Mouse (Mus musculus): Measurements from ENCODE around the gene Hoxd13. TPM values are rescaled to one million over a fixed set of nuclear protein-coding genes. Genes with fewer than 3 reads are reported as not detected.

Hoxd13 gene
- total RNA-seq, 2 experiments from 2014 or later: not detected

GRCm38 (mm10) chr2:74680561-74681398 is 12.7 kb downstream of the Hoxd13 start:
- no peak for DNase-seq

DNA sequence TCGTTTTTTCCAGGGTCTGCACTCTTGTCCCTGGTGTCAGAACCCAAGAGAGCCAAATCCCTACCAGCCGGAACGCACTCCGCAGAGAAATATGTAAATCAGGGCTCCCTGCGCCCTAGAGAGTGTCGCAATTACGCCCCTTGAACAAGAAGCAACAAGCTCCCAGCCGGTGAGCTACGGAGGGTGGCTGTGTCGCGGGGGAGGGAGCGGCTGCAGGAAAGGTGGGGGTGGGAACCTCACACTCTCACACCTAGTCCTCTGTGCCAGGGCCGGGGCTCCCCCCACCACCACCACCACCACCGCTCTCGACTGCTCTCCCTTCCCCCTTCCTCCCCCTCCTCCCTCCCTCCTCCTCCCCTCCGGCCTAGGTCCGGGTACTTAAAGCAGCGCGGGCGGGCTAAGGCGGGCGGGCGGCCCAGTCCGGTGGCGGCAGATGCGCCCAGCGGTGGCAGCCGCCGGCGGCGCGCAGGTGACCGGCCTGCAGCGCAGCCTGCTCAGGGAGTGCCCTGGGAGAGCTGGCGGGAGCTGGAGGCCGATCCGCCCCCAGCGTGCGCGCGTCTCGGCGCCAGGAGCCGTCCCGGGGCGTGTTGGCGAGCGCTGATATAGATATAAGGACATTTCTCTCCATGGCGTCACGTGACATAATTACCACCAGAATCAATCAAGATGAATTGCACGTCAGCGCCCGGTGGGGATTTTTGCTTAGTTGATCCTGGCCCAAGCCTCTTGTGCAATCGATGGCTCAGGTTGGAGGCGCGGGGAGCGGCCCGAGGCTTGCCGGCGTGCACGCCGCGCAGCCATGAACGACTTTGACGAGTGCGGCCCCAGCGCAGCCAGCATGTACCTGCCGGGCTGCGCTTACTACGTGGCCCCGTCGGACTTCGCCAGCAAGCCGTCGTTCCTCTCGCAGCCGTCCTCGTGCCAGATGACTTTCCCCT is 13.8 kb downstream of the Hoxd13 start:
- DNase-seq: no peak

- DNase-seq: no peak
Observed at GRCm38 (mm10) chr2:74682796-74683195, 14.7 kb downstream of the Hoxd13 start.

DNA sequence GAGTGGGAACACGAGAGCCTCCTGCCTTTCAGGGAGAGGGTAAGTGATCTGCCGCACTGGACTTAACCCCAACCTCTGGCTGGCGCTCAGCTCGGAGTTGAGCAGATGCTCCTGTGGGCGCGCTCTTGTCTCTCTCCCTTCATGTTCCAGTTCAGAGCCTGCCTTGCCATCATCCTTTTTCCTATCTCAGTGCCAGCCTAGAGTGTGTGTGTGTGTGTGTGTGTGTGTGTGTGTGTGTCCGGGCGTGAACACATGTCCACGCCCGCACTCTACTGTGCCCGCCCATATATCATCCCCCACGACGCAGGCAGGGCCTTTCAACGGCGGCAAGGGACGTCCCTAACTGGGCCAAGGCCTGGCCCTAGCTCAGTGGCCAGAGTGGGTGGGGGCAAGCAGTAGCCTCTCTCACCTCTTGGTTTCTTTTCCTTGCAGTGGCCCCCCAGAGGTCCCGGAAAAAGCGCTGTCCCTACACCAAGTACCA is 15.4 kb downstream of the Hoxd13 start:
- DNase-seq: no peak

GRCm38 (mm10) chr2:74684106-74684505 is 16.0 kb downstream of the Hoxd13 start:
- DNase-seq: no peak

DNA sequence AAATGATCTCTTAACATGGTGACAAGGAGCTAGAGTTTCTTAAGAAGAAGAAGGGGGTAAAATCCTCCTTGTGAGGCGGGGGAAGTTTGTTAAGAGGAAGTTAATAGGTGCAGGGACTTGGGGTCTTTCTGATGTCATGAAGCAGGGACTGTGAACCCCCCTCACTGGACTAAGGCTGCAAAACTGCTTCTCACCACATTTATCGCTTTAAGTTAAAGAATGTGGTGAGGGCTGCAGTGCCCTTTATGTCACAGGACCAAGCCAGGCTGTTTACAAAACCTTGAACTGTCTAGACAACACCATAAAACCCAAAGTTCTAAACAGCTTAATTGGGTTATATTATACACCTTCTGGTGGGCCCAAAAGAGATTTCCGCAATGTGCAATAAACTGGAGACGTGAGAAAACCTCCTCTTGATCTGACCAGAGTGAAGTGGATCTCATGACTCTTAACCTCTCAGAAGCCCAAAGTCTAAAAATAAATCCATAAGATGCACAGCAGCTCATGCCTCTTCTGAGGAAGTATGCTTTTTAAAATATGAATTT is 17.0 kb downstream of the Hoxd13 start:
- DNase-seq: no peak

GRCm38 (mm10) chr2:74686301-74686987 is 18.3 kb downstream of the Hoxd13 start:
- peak; percentile 76 for DNase-seq

DNA sequence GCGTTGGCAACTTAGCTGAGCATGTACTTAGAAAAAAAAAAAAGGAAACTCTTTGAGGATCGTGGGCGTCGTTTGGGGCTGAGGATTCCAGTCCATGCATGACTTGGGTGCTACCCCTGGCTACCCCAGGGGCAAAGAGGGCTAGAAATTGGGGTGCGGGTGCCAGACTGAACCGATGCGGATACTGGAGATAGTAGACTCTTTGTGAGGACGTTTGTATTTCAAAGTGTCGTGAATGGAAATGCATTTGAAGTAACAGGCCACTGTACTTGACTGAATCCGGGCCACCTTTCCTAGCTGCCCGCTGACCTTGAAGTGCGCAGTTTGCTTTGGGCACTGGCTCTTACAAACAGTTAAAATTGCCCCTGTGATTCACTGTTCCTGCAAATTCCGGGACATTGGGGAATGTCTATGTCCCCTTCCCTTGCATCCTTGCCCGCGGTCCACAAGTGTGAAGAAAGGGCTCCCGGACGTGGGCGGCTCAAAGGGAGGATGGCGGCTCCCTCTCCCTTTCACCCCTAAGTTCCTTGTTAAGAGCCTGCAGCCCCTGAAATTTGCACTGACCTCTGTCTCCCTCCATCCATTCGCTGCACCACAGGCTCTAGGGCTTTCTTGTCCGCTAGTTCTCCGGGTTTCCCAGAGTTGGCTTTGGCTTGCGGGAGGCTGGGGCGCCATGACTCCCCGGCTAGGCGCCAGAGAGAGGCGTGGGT is 19.0 kb downstream of the Hoxd13 start:
- DNase-seq: no peak

- no peak for DNase-seq
Observed at GRCm38 (mm10) chr2:74687698-74688555, 19.8 kb downstream of the Hoxd13 start.

- no peak for DNase-seq
Observed at GRCm38 (mm10) chr2:74688795-74689573, 20.9 kb downstream of the Hoxd13 start.

DNA sequence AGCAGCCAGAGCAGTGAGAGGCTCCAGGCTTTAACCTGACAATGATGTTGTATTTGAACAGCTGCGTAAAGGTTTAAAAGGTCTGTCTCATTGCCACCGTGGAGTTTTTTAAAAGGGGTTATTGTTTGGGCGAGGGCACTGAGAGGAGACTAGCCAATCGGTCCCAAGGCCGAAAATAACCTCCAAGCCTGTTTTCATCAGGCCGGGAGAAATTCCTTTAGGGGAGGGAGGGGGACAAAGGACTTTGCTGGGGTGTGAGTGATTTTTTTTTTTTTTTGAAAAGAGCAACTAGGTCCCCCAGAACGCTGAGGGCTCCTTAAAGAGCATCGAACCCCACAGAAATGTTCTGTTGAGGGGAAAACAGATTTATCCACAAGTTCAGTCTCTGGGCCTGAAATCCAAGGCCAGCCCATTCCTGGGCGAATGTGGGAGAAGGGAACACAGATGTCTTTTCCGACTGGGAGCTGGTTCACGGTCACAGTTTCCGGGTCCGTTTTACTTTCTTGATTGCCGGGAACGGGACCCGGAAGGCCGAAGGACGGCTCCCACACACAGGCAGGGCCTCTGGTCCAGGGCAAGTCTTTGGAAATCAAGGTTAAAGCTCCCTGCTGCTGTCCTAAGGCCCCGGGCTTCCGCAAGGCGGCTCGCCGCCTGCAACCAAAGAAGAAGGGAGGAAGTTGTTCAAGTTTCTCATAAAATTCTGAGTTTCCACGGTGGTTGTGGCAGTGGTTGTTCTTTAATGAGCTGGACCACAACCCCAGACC is 21.6 kb downstream of the Hoxd13 start:
- DNase-seq: no peak

DNA sequence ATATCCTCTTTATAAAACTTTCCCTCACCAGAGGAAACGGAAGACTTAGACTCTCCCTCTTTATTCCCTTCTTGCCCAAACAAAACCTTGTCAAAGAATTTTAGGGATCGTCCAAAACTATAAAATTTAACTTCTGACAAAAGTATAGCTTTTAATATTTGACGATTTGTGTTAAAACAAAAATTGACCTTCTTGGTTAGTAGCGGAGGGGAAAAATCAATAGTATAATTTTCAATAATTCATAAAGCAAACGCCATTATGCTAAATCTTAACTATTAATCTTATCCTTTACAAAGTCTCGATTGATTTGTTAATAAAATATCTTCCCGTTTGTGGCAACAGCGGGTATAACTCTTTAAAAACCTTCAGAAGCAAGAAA is 22.2 kb downstream of the Hoxd13 start:
- no peak for DNase-seq

DNA sequence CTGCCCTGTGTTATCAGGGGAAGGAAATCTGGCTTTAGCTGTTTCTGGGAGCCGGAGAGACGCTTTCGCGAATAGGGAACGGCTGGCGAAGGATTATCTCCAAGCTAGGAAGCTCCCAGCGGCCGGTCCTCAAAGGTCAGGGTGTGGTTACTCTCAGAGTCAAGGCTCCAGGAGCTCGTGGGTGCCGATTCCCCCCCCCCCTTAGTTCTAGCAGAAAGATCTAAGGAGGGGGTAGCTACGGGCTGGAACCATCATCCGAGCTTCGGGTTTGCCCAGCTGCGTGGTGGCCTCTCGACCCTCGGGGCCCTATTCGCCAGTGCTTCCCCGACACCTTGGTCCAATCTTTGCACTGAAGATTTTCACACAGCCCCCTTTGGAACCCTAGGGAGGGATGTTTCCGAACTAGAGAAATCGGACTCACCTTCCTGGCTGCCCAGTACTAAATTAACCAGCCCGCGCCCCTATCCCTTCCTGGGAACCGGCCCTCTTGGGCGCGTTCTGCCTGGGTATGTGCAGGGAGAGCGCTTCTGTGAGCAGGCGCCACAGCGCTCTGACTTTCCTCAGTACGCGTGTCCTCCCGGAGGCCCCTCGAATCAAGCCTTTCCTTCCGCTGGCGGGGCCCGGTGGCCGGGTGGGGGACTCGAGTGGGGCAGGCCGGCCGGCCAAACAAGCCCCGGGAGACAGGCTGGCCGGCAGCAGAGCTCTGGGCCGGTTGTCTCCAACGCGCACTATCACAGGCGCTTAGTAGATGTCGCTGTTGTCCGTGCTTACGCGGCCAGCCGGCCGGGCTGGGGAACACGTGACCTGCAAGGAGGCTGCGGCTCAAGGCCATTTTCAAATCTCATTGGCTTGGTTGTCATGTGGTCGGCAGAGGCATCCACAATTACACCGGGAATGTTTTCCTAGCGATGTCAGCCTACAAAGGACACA is 23.2 kb downstream of the Hoxd13 start, which contains the start of gene Hoxd10:
Gene Hoxd10 (plus strand): TSS at position 903 of the 930 bp plus-strand sequence.
- DNase-seq: peak; percentile 68

GRCm38 (mm10) chr2:74691995-74692807 is 24.1 kb downstream of the Hoxd13 start:
- DNase-seq: no peak

DNA sequence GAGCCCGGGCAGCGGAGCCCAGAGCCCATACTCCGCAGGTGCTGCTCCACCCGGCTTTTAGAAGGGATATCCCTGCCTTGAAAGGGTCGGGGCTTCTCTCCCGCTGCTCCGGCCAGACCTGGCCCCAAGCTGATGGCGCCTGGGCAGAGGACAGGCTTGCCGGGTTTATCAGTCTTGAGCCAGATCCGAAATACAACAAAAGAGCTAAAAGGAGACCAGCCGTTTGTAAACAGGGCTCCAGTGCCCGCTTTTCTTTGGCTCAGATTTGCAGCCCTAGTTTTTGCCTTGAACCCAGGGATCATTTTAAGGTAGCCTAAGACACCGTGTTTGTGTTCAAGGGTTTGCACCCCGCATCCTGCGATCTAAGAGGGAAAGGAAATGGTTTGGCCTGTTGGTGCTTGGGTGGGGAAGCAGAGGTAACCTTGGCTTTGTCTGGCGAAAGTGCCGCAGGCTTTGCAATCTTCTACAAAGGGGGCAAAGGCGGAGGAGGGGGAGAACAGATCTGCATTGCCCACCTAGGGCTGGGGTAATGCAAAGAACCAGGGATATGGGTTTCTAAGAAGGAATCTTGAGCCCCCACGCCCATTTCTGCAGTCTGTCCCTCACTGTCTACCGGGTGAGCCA is 24.8 kb downstream of the Hoxd13 start:
- no peak for DNase-seq

DNA sequence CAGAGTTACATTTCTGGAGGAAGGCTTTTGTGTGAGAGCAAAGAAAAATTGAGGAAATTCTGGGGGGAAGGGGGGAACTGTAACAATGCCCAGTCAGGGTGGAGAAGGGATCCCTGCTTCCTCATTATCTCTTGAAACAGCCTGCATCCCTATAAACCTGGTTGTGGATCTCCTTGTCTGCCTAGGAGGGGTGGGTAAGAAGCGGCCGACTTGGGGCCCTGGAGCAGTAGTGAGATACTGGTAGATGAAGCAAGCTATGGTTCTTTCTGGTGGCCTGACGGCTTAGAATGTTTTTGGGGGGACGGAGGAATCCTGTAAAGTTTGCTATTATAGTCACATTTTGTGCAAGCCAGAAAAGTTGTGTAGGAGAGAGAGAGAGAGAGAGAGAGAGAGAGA is 25.3 kb downstream of the Hoxd13 start:
- no peak for DNase-seq

All from heart, postnatal 4 days (tissue).